Mouse (Mus musculus): ENCODE measurements around the gene Xylt2.

DNA sequence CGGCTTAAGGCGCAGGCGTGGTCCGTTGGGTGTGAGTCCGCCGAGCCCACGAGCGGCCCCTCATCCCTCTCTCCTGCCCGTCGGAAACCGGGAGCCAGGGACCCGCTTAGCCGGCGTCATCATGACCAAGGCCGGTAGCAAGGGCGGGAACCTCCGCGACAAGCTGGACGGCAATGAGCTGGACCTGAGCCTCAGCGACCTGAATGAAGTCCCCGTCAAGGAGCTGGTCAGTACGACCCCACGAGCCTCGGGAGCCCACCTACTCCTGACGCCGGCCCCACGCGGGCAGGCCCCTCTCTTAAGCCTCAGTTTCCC, 47.5 kb downstream of the Xylt2 start:
- TF ChIP-seq ZNF384 (IDR thresholded peaks at IDR 0.05; ENCODE audit: low read depth, low read length) (no peak), HCFC1 (IDR thresholded peaks at IDR 0.05; ENCODE audit: borderline replicate concordance, insufficient read depth, low read length) (no peak), ZC3H11A (IDR thresholded peaks at IDR 0.05; ENCODE audit: borderline replicate concordance, low read depth, low read length) (no peak)
